Mouse (Mus musculus) c-Kit-positive CD71-negative TER-119-negative erythroid progenitor cells, embryonic 14.5 days (primary cell): Measurements from ENCODE around the gene Mrpl50.
"Not testable (repeated sequence)": the region's sequence is repeated elsewhere in the genome, so short reads cannot be mapped to it uniquely, and the experiment has no call there.

Source experiments
- DNase-seq: peaks from one replicate; pipeline ENCODE4 v3.0.0-alpha.2; 2013; ENCODE audit warnings: low read depth

The Mrpl50 gene

GRCm38 (mm10) chr4:49520572-49521340 lies at the start of gene Mrpl50, which contains the start of gene Zfp189:
Gene Mrpl50 (minus strand): TSS chr4:49521093.
Gene Zfp189 (plus strand): TSS chr4:49521176.
- peak; percentile 90 for DNase-seq

- peak; percentile 63 for DNase-seq
Observed at GRCm38 (mm10) chr4:49567613-49568012, 46.7 kb upstream of the Mrpl50 start.

- DNase-seq = no peak
Observed at GRCm38 (mm10) chr4:49559915-49560772, 39.3 kb upstream of the Mrpl50 start.

- DNase-seq = no peak
Observed at GRCm38 (mm10) chr4:49558181-49558580, 37.3 kb upstream of the Mrpl50 start.

- no peak for DNase-seq
Observed at GRCm38 (mm10) chr4:49557375-49557774, 36.5 kb upstream of the Mrpl50 start.

GRCm38 (mm10) chr4:49553380-49553779 lies 32.5 kb upstream of the Mrpl50 start:
- no peak for DNase-seq

- DNase-seq = no peak
Observed at GRCm38 (mm10) chr4:49549383-49549782, 28.5 kb upstream of the Mrpl50 start, which contains the start of gene Aldob. Gene Aldob (minus strand): TSS chr4:49549546.

- no peak for DNase-seq
Observed at GRCm38 (mm10) chr4:49547544-49548219, 26.8 kb upstream of the Mrpl50 start.

GRCm38 (mm10) chr4:49546873-49547543 lies 26.1 kb upstream of the Mrpl50 start:
- no peak for DNase-seq

GRCm38 (mm10) chr4:49546026-49546425 lies 25.1 kb upstream of the Mrpl50 start:
- DNase-seq = no peak

- DNase-seq = no peak
Observed at GRCm38 (mm10) chr4:49540966-49541365, 20.1 kb upstream of the Mrpl50 start.

- no peak for DNase-seq
Observed at GRCm38 (mm10) chr4:49539665-49540064, 18.8 kb upstream of the Mrpl50 start.

- DNase-seq = no peak
Observed at GRCm38 (mm10) chr4:49536671-49537070, 15.8 kb upstream of the Mrpl50 start.

- DNase-seq = no peak
Observed at GRCm38 (mm10) chr4:49535675-49536294, 14.9 kb upstream of the Mrpl50 start.

- no peak for DNase-seq
Observed at GRCm38 (mm10) chr4:49535036-49535435, 14.1 kb upstream of the Mrpl50 start.

- no peak for DNase-seq
Observed at GRCm38 (mm10) chr4:49522576-49522975, 1.7 kb upstream of the Mrpl50 start.

- DNase-seq = peak; percentile 14
Observed at GRCm38 (mm10) chr4:49521346-49521745, 453 bp upstream of the Mrpl50 start.

- peak; percentile 48 for DNase-seq
Observed at GRCm38 (mm10) chr4:49519476-49519875, 1.4 kb downstream of the Mrpl50 start.

- no peak for DNase-seq
Observed at GRCm38 (mm10) chr4:49514441-49514840, 6.5 kb downstream of the Mrpl50 start.

GRCm38 (mm10) chr4:49512636-49513035 lies 8.3 kb downstream of the Mrpl50 start:
- DNase-seq = no peak

GRCm38 (mm10) chr4:49510236-49510835 lies 10.6 kb downstream of the Mrpl50 start:
- DNase-seq = not testable (repeated sequence)
